Mouse (Mus musculus) thymus, postnatal 36 days (tissue): ENCODE data around the gene Rab6b.
A peak's percentile ranks its signal among the peaks of the same experiment; 100 is the strongest.

Experiments
- DNase-seq, 2 experiments: peaks; one replicate each; pipeline ENCODE4 v3.0.0; 2022; ENCODE audit warnings: mixed read lengths in 2 of 2

Rab6b gene

GRCm38 (mm10) chr9:103208802-103209423 is 97.3 kb downstream of the Rab6b start:
- DNase-seq = no peak

- no peak for DNase-seq
These were observed 101.2 kb downstream of the Rab6b start for GRCm38 (mm10) chr9:103212654-103213420.

GRCm38 (mm10) chr9:103213631-103214030 is 102.0 kb downstream of the Rab6b start:
- no peak for DNase-seq

GRCm38 (mm10) chr9:103214281-103214680 is 102.7 kb downstream of the Rab6b start:
- DNase-seq = no peak

GRCm38 (mm10) chr9:103224721-103225120 is 113.1 kb downstream of the Rab6b start:
- no peak for DNase-seq

GRCm38 (mm10) chr9:103225464-103225863 is 113.9 kb downstream of the Rab6b start:
- DNase-seq = peak; percentile 38 to 46

- DNase-seq = no peak
These were observed 115.2 kb downstream of the Rab6b start for GRCm38 (mm10) chr9:103226806-103227205.

GRCm38 (mm10) chr9:103227760-103228159 is 116.2 kb downstream of the Rab6b start:
- DNase-seq = no peak

- no peak for DNase-seq
These were observed 116.9 kb downstream of the Rab6b start for GRCm38 (mm10) chr9:103228370-103229003.

- no peak for DNase-seq
These were observed 117.7 kb downstream of the Rab6b start for GRCm38 (mm10) chr9:103229037-103229867.

- peak; percentile 17 to 27 for DNase-seq
These were observed 118.8 kb downstream of the Rab6b start, which contains the start of the genes Gm20425 and Trf for GRCm38 (mm10) chr9:103230151-103230951. TSS of gene Gm20425 (minus strand) at chr9:103230307. TSS of gene Trf (minus strand) at chr9:103230444.

GRCm38 (mm10) chr9:103232232-103233005 is 120.8 kb downstream of the Rab6b start:
- no peak for DNase-seq

GRCm38 (mm10) chr9:103233006-103233395 is 121.4 kb downstream of the Rab6b start:
- peak; percentile 64 to 77 for DNase-seq

GRCm38 (mm10) chr9:103234059-103234458 is 122.5 kb downstream of the Rab6b start:
- DNase-seq = no peak

- DNase-seq = no peak
These were observed 123.1 kb downstream of the Rab6b start for GRCm38 (mm10) chr9:103234565-103235165.
